Mouse (Mus musculus): ENCODE results near the gene Abcb4.
"Not testable (repeated sequence)": the region's sequence is repeated elsewhere in the genome, so short reads cannot be mapped to it uniquely, and the experiment has no call there.

The Abcb4 gene

DNA sequence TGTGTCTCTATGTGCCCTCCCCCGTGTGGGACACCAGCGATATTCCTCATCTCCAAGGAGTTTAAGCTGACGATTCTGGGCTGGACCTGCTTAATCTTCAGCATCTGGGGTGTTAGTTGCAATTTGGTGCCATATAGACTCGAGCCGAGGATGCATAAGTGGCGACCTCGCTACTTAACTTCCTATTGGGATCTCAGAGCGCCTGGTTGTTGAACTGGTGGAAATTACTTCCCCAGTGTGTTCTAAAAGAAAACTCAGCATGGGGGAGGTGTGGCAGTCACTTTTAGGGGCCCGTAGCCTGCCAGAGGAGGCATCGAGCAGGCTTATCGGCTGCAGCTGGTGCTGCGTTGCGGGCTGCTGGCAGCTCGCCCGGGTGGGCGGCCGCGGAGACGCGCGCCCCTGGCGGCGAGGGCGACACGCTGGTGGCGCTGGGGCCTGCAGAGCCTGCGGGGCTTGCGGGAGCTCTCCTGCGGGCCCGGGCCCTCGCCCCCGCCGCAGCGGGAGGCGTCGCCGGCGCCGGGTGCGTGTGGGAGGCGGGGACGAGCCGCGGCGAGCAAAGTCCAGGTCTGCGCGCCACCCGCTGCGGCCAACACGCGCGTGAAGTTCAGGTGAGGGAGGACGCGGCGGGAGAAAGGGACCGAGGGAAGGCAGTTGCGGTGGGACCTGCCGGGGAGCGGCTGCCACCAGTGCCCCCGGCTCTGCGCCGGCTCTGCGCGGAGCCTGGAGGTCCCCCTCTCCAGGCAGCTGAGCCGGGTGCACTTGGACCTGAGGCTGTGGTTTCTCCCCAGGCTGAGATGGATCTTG, at the start of gene Abcb4:
Abcb4 (plus strand) TSS at position 418 of the 804 bp plus-strand sequence.
- peak; percentile 52 for DNase-seq

DNA sequence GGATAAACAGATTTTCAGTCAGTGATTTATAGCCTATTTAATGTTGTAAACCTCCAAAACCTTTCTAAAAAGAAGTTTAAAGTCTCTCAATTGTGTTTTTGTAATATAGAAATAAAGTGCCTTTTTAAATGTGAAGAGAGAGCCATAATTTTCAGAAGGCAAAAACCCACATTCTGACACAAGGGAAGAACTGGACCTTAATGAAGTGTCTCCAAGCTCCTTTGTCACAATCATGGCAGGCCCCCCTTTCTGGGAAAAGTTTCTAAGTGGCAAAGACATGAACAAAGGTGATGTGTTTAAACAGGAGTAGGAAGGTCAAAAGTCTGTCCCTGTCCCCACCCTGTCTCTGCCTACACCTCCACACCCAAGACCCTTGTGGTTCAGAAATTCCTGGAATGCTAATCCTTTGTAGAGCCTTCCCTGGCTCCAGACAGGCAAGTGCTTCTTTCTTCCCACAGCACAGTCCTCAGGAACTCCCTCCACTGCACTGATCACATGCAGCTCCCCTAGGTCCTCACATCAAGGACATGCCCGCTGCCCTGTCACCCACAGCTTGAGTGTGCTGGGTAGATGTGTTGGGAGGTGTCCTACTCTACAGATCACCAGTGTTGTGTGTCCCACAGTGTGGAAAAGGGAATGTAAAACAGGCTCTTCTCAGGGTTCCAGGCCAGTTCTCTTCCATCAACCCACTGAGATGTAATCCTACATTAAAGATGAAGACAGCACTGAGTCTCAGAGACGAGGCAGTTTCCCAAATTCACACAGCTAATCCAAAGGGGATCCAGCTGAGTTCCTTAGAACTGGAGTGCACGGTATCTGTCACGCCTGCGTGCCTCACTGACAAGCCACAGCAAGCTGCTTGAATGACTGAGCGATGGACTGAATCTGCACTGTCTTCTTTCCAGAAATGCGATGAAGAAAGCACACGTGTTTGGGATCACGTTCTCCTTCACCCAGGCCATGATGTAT, 44.6 kb upstream of the Abcb4 start:
- not testable (repeated sequence) for DNase-seq

DNA sequence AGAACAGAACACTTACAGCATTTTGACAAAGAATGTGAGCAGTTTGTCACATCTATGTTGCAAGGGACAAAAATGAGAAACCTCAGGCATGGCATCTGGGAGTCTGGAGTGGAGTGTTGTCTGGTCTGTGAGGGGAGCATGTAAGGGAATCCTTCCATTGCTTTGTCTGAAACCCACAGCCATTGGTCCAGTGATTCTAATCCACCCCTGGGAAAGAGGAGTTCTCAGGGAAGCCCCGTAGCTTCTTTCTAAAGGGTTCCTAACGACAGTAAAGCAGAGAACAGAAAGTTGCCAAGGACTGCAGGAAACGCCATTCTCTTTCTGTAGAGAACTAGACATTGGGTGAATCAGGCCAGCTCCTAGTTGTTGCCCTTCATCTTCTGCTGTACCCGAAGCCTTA, 42.7 kb upstream of the Abcb4 start:
- no peak for DNase-seq

DNA sequence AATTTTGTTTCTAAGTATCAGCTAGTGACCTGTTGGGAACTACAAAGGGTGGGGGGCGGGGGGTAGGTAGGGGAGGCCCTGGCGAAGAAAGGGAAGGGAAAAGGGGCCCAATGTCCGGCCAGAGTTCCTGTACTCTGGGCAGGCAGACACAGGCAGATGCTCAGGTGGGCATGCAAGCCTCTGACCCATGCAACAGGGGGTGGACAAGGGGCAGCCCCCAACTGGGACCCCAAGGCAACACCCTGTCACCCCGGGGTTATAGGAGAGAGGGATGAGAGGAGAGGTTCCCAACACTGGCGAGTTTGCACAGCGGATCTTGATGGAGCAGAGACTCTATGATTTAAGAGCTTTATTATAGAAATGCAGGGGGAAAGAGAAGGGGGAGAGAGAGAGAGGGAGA, 36.3 kb upstream of the Abcb4 start:
- no peak for DNase-seq

DNA sequence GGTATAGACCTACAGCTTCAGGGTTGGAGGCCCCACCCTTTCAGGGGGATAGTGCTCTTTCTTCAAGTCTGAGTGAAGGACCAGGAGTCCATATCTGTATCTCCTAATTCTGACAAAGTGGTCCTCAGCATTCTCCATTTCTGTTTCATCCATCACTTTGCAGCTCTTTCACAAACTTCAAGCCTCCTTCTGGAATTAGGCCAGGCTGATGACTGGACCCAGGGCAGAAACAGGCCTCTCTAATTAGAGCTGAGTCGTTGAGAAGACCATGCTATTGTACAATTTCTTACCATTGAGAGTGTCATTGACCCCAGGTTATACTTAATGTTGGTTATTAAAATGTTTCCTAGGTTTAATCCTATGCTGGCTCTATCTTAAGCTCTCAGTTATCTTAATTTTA, 31.7 kb upstream of the Abcb4 start:
- no peak for DNase-seq

- no peak for DNase-seq
Measured at GRCm38 (mm10) chr5:8863580-8864337, 29.8 kb upstream of the Abcb4 start.

GRCm38 (mm10) chr5:8865630-8866029, 27.9 kb upstream of the Abcb4 start:
- DNase-seq = not testable (repeated sequence)

GRCm38 (mm10) chr5:8866366-8866765, 27.2 kb upstream of the Abcb4 start:
- DNase-seq = no peak

- no peak for DNase-seq
Measured at GRCm38 (mm10) chr5:8868019-8868418, 25.5 kb upstream of the Abcb4 start.

DNA sequence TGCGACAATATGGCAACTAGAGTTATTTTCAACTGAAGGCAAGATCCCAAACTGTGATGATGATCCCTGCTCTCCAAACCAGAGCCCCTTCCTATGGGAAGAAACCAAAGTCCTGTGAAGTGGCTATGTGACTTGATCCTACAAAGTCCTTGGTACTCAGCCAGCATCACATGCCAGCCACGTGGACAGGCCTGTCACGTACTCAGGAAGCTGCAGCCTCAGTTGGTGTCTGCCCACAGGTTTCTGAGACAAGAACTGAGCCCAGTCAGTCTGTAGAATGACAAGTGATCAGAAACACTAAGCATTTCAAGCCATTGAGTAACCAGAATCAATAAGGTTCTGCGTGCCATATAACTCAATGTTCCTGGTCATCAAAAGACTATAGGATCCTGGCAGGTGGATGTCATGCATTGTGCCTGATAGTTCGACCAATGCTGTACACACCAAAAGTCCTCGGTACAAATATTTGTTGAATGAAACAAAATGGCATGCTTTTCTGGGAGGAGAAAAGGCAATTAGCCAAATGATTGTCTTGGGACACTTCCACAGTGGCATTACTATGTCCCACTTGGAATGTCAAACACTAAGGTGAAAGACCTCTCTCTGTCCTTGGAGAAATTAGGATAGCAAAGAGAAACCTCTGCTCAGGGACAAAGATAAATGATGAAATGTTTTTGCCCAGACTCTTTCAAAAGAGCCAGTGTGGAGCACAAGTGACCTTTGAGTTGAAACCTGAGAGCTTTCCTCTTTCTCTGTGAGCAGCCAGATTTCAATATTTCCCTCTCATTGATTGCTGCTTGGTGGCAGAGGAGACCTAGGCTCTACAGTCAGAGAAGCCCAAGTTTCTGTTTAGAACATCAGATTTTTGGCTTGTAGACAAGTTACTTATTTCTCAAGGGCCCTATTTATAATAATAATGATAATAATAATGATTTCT, 20.3 kb upstream of the Abcb4 start:
- no peak for DNase-seq

DNA sequence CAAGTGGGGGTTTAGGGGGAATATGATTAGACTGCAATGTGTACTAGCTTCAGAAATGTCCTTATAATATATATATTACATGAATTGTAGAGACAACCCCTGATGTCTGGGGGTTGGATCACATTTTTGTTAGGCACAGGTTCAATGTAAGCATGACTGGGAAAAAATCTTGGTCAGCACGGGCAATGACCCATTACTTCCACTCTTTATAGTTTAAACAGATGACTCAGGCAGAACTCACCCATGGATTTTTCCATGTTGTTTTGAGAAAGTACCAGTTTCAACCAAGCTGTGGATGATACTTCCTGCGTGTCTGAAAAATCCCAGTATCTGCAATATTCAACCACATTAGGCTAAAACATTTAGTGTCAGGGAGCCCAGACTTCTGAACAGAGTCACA, 16.4 kb upstream of the Abcb4 start:
- no peak for DNase-seq

- no peak for DNase-seq
Measured at GRCm38 (mm10) chr5:8877800-8878199, 15.7 kb upstream of the Abcb4 start.

DNA sequence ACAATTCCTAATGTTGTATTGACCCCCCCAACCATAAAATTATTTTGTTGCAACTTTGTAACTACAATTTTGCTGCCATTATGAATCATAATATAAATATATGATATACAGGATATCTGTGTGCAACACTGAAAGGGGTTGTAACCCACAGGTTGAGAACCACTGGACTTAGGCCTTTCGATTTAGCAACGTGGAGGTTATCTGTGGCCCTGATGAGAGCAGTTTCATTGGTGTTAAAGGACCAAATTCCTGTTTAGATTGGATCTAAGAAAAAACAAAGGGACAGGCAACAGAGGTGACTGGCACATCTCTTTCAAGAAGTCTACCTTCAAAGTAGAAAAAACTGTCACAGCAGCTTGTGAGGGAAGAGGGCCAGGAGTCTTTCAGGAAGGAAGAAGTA, 7.7 kb upstream of the Abcb4 start:
- DNase-seq = no peak

GRCm38 (mm10) chr5:8894104-8894425, 548 bp downstream of the Abcb4 start:
- DNase-seq = no peak

DNA sequence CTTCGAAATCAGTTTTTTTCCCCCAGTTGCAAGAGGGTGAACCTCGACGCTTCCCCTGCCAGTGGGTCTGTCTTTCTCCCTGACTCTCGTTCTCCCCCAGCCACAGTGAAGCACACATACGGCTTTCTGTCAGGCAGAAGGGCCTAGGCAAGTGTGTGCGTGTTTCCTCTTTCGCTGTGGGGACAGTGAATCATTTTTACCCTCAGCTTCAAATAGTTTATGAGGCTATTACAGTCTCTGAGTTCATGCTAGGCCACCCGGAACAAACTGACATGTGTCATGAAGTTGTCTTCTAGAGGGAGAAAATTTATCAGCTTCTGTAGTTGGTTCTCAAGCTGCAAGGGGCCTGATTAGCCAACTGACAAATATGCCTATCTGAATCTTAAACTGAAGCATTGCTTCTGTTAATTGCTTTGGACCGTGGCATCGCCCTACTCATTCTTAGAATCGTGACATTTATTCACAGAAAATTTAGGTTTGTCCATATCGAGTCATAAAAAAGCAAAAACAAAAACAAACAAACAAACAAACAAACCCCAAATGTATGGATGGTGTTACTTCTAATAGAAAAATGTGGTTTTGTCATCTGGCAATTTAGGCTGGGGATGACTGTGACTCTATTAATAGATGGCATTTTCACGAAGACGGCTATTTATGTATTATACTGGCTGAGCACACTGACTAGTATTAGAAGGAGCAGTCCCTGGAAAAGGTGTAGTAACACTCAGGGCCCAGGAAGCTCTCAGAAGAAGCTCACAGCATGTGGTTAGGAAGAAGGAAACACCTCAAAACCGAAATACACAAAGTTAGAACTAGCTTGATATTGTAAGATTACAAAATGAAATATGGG, 1.3 kb downstream of the Abcb4 start:
- no peak for DNase-seq

DNA sequence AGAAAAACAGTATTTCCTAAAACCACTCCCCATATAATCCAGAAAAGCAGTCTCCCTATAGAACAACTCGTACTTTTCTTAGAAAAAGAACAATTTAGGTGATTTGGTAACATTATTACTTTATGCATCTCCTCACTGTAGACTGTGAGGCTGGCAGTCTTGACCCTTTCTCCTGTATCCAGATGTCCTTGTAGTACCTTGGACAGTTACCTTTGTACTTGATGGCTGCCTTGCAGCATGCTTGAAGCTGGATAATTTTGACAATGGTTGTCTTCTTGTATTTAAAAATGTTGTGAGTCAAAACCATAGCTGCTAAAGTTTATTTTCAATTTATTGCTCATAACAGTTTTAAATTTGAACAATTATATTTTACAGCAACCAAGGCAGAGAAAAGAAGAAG, 2.7 kb downstream of the Abcb4 start:
- no peak for DNase-seq

DNA sequence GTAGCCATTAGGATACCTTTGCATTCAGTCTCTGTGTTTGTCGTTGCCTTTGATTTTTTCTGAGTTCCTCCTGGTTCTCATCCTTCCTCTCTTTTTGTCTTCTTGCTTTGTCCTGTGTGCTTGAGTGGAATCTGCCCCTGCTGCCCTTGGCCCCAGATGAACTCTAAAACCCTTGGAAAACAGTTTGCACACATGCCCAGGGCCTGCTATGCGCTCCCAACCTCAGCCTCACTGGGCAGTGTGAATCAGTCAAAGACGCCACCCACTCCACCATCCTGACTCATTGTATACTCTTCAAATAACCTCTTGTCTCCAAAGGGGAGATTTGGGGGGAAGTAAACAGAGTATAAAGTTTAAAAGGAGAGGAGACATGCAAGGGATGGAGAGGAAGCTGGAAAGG, 4.7 kb downstream of the Abcb4 start:
- no peak for DNase-seq

DNA sequence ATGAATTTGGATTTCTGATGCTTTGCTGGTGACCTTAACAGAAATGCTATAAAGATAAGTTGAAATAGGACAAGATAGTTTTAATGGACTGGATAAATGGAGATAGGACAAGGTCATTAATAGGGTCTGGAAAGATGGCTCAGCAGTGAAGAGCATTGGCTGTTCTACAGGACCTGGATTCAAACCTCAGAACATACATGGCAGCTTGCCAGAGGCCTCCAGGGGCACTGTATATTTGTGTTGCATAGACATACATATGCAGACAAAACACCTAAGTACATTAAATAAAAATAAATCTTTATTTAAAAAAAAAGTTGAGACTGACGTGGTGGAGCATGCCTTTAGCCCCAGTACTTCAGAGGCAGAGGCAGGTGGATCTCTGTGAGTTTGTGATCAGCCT, 7.5 kb downstream of the Abcb4 start:
- no peak for DNase-seq

GRCm38 (mm10) chr5:8902141-8902817, 8.8 kb downstream of the Abcb4 start:
- DNase-seq = no peak

DNA sequence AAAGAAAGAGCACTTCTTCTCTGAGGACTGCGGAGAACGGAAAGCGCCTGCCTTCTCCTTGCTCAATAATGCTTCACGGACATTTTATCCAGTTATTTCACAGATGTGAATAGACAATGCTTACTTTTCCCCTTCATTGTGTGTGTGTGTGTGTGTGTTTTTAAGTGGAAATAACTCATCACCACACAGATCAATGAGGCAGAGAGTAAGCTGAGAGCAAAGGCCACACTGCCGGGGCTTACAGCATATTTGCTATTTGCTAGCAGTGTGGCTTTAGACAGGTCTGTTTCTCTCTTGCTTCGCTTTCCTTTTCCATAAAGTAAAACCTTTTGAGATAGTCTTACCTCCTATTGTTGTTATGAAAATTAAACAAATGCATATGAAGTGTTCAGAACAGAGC, 11.0 kb downstream of the Abcb4 start:
- no peak for DNase-seq

All from layer of hippocampus, adult 9-11 months (tissue).